Comparison of ENCODE assay signal across 34 mouse cellular contexts in the genomic region with DNA sequence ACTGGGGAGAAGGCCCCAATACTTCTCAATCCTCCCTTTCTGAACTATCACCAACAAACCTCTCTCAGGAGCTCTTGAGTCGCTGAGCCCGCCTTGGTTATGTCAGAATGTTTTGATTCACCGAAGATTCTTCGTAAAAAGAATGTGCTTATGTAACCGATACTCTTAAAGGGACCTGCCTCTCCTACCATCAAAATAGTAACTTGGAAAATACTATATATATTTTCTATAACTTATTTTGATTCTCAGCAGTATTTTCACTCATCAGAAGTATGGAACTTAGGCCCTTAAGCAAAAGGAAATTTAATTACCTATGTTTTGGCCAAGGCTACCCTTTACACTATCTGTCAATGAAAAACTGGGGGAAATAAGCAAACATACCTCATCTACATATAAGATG. TPM values are rescaled to one million over a fixed set of nuclear protein-coding genes. Genes with fewer than 3 reads are reported as not detected.
"Had no signal": no experiment of that assay in that cellular context is flagged by ENCODE, and none has a peak within 500 bp of the region (broad histone marks: within the 10 kb centered on the region; RNA-seq: fewer than 3 reads in every experiment).

4930415L06Rik (minus strand) TSS at position 101 of the 400 bp plus-strand sequence.

- H3K4me3 ChIP-seq: embryonic facial prominence, embryonic 10.5 days; embryonic facial prominence, embryonic 12.5 days; embryonic facial prominence, embryonic 13.5 days; embryonic facial prominence, embryonic 15.5 days; erythroblast, embryonic 14.5 days; forebrain, embryonic 10.5 days; forebrain, embryonic 12.5 days; forebrain, embryonic 13.5 days; forebrain, embryonic 15.5 days; gastrocnemius, adult 2 months; heart, adult 2 months had no signal

- DNase-seq: cerebellum, adult 8-10 months; cerebellum, adult 9-10 months; cerebellum, adult 9-11 months; cerebellum, postnatal 10 days; cerebellum, postnatal 14 days; cerebellum, postnatal 25 days; cerebellum, postnatal 36 days; embryo, embryonic 11 days; forebrain, postnatal 0 days; gastrocnemius, adult 2 months; gastrocnemius, postnatal 10 days; gastrocnemius, postnatal 14 days; gastrocnemius, postnatal 25 days; gastrocnemius, postnatal 36 days; heart, adult 11 months; heart, adult 18-20 months; heart, adult 2 months had no signal

- H3K27me3 ChIP-seq: embryonic facial prominence, embryonic 12.5 days; embryonic facial prominence, embryonic 13.5 days; embryonic facial prominence, embryonic 15.5 days; forebrain, embryonic 12.5 days; forebrain, embryonic 13.5 days; forebrain, embryonic 15.5 days had no signal

- H3K4me1 ChIP-seq: embryonic facial prominence, embryonic 10.5 days; embryonic facial prominence, embryonic 12.5 days; embryonic facial prominence, embryonic 13.5 days; embryonic facial prominence, embryonic 15.5 days; forebrain, embryonic 10.5 days; forebrain, embryonic 12.5 days; forebrain, embryonic 13.5 days; forebrain, embryonic 15.5 days had no signal

- H3K27ac ChIP-seq: embryonic facial prominence, embryonic 10.5 days; embryonic facial prominence, embryonic 12.5 days; embryonic facial prominence, embryonic 13.5 days; embryonic facial prominence, embryonic 15.5 days; forebrain, embryonic 10.5 days; forebrain, embryonic 12.5 days; forebrain, embryonic 13.5 days; forebrain, embryonic 15.5 days; gastrocnemius, adult 2 months; heart, adult 2 months had no signal

- H3K36me3 ChIP-seq: embryonic facial prominence, embryonic 10.5 days; embryonic facial prominence, embryonic 12.5 days; embryonic facial prominence, embryonic 13.5 days; embryonic facial prominence, embryonic 15.5 days; forebrain, embryonic 10.5 days; forebrain, embryonic 12.5 days; forebrain, embryonic 15.5 days had no signal

RNA-seq across cellular contexts. Expression of gene 4930415L06Rik, which starts in this region (rescaled TPM):
- polyA plus RNA-seq: cortical plate, adult 2 months; embryonic facial prominence, embryonic 10.5 days; embryonic facial prominence, embryonic 11.5 days; embryonic facial prominence, embryonic 12.5 days; embryonic facial prominence, embryonic 13.5 days; embryonic facial prominence, embryonic 14.5 days; embryonic facial prominence, embryonic 15.5 days; erythroblast, embryonic 14.5 days; forebrain, embryonic 10.5 days; forebrain, embryonic 11.5 days; forebrain, embryonic 12.5 days; forebrain, embryonic 13.5 days; forebrain, embryonic 14.5 days; forebrain, embryonic 15.5 days; forebrain, embryonic 16.5 days; forebrain, postnatal 0 days; frontal cortex, adult 2 months; gonadal fat pad, adult 2 months; heart, adult 2 months had no signal
